Mouse (Mus musculus) testis, adult 2 months (tissue): ENCODE measurements around the gene Hoxb7.

ENCODE experiments used
- CTCF ChIP-seq: fragments of 200-500 bp; IDR thresholded peaks from 2 replicates; pipeline ENCODE4 v1.5.1; 2012; ENCODE audit warnings: low read depth, mild to moderate bottlenecking, inconsistent platforms, low read length, moderate library complexity; ENCODE audit not compliant: control insufficient read depth, insufficient read depth, insufficient replicate concordance
- POLR2A ChIP-seq: fragments of 200-500 bp; IDR thresholded peaks from 2 replicates; pipeline ENCODE4 v1.6.1; 2012; ENCODE audit warnings: low read depth, mild to moderate bottlenecking, inconsistent platforms, low read length, moderate library complexity; ENCODE audit not compliant: control insufficient read depth

DNA sequence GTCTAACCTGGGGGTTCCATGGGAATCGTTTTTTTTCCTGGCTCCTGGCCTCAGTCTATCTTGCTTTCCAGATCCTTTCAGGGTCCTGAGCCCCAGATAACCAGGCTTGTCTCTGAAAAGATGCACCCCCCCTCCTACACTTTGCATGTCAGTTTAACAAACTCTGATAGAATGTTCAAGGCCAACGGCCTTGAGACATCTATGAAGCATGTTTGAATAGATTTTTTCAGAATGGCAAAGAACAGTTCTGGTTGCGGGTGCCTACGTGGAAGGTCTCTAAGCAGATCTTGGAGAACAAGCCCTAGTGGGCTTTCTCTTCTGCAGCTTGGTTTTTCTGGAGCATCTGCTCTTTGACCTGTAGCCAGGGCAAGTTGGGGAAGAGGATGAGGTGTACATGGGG is 22.3 kb downstream of the Hoxb7 start:
- TF ChIP-seq CTCF (no peak), POLR2A (no peak)
